Mouse (Mus musculus) midbrain, embryonic 16.5 days (tissue): Measurements from ENCODE around the gene Gm20388. TPM values are rescaled to one million over a fixed set of nuclear protein-coding genes. Genes with fewer than 3 reads are reported as not detected.
"Not testable (repeated sequence)": the region's sequence is repeated elsewhere in the genome, so short reads cannot be mapped to it uniquely, and the experiment has no call there.

Experiments
- ATAC-seq: fragments of 200-750 bp; cut with Nextera tagmentation; 2 replicates; pipeline ENCODE4 v1.8.0; 2017; ENCODE audit warnings: moderate TSS enrichment
- H3K27ac ChIP-seq: fragments of 300-500 bp; sonication (generic); 2 replicates; pipeline ENCODE4 v1.5.1; 2014; ENCODE audit warnings: mild to moderate bottlenecking, low read length, mixed read lengths
- H3K27me3 ChIP-seq: fragments of 300-500 bp; sonication (generic); 2 replicates; pipeline ENCODE4 v1.6.1; 2014; ENCODE audit warnings: low read depth, low read length, mixed read lengths; ENCODE audit not compliant: control insufficient read depth, insufficient read depth
- H3K36me3 ChIP-seq: fragments of 300-500 bp; sonication (generic); 2 replicates; pipeline ENCODE4 v1.6.1; 2014; ENCODE audit warnings: mild to moderate bottlenecking, low read length, moderate library complexity, mixed read lengths; ENCODE audit not compliant: control insufficient read depth, insufficient read depth
- H3K4me1 ChIP-seq: fragments of 300-500 bp; sonication (generic); 2 replicates; pipeline ENCODE4 v1.6.1; 2014; ENCODE audit warnings: mild to moderate bottlenecking, low read length, mixed read lengths; ENCODE audit not compliant: control insufficient read depth, insufficient read depth
- H3K4me2 ChIP-seq: fragments of 300-500 bp; sonication (generic); 2 replicates; pipeline ENCODE4 v1.6.1; 2014; ENCODE audit warnings: mild to moderate bottlenecking, low read length, mixed read lengths
- H3K4me3 ChIP-seq: fragments of 300-500 bp; sonication (generic); 2 replicates; pipeline ENCODE4 v1.5.1; 2014; ENCODE audit warnings: low read depth, mild to moderate bottlenecking, low read length, moderate library complexity, mixed read lengths
- H3K9ac ChIP-seq: fragments of 300-500 bp; sonication (generic); 2 replicates; pipeline ENCODE4 v1.6.1; 2014; ENCODE audit warnings: low read depth, low read length, mixed read lengths
- H3K9me3 ChIP-seq: fragments of 300-500 bp; sonication (generic); replicated peaks from 2 replicates; pipeline ENCODE4 v1.6.1; 2014; ENCODE audit warnings: mild to moderate bottlenecking, low read length, mixed read lengths; ENCODE audit not compliant: control insufficient read depth, poor library complexity, severe bottlenecking
- WGBS: fragments of 180-500 bp; shearing (Covaris S2); extraction: QIAGEN DNeasy Blood & Tissue Kit; methylation state at CpG from one replicate; pipeline ENCODE4 v1.1.7; 2014; 5-methylcytosine and 5-hydroxymethylcytosine counted together
- polyA plus RNA-seq: library from polyadenylated mRNA; unstranded; fragments of >200 nt; fragmentation: Nextera tagmentation; extraction: Ambion mirVana; gene quantifications from 2 replicates; pipeline ENCODE4 v1.2.1, GENCODE M21; 2015

Gene Gm20388
- polyA plus RNA-seq, 1 experiment from 2014 or later = 7.5 TPM

DNA sequence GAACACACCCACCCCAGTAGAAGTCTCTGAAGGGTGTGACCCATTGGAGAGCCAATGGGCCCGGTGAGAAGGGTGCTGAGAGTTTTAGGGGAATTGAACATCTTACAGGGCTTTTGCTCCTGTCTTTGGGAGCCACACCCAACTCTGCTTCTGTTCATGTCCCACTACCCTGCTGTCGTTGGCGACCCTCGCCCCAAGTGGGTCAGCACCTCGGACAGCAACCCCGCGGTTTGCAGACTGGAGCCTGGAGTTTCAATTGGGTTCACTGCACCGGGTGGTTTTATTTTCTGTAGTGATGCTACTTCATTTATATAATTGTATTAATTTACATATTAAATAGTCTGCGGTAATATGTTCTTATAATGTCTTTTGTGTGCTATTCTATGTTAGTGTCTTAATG, 3503.6 kb downstream of the Gm20388 start:
- WGBS = 7% methylated on average over 9 of the region's 9 CpGs
- Histone ChIP-seq H3K36me3 (peaks cover 10% of the 10 kb centered on the region), H3K27ac (peak overlapping the region; percentile 99), H3K4me2 (peak overlapping the region; percentile 99), H3K27me3 (no peaks in the 10 kb centered on the region), H3K9me3 (no peaks in the 10 kb centered on the region), H3K4me3 (peak overlapping the region; percentile 93), H3K9ac (peak overlapping the region; percentile 100), H3K4me1 (peaks cover 34% of the 10 kb centered on the region)
- no peak for ATAC-seq

DNA sequence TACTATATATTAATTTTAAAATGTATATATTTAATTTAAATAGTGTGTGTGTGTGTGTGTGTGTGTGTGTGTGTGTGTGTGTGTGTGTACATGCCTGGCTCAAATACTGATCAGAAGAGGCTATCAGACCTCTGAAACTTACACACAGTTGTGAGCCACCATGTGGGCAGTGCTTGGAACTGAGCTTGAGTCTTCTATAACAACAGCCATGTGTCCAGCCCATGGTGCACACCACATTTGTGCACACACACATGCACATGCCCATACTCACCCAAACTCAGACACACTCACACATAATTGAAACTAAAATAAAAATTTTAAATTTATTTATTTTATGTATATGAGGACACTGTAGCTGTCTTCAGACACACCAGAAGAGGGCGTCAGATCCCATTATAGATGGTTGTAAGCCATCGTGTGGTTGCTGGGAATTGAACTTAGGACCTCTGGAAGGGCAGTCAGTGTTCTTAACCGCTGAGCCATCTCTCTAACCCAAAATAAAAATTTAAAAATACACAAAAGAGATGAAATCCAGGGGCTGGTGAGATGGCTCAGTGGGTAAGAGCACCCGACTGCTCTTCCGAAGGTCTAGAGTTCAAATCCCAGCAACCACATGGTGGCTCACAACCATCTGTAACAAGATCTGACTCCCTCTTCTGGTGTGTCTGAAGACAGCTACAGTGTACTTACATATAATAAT, 3504.5 kb downstream of the Gm20388 start:
- Histone ChIP-seq H3K4me2 (peak overlapping the region; percentile 99), H3K36me3 (peaks cover 16% of the 10 kb centered on the region), H3K4me3 (peak overlapping the region; percentile 93), H3K4me1 (peaks cover 26% of the 10 kb centered on the region)
- not testable (repeated sequence) for ATAC-seq, H3K9ac ChIP-seq, H3K27me3 ChIP-seq, H3K27ac ChIP-seq, H3K9me3 ChIP-seq
- WGBS = 78% methylated on average over 5 of the region's 5 CpGs

DNA sequence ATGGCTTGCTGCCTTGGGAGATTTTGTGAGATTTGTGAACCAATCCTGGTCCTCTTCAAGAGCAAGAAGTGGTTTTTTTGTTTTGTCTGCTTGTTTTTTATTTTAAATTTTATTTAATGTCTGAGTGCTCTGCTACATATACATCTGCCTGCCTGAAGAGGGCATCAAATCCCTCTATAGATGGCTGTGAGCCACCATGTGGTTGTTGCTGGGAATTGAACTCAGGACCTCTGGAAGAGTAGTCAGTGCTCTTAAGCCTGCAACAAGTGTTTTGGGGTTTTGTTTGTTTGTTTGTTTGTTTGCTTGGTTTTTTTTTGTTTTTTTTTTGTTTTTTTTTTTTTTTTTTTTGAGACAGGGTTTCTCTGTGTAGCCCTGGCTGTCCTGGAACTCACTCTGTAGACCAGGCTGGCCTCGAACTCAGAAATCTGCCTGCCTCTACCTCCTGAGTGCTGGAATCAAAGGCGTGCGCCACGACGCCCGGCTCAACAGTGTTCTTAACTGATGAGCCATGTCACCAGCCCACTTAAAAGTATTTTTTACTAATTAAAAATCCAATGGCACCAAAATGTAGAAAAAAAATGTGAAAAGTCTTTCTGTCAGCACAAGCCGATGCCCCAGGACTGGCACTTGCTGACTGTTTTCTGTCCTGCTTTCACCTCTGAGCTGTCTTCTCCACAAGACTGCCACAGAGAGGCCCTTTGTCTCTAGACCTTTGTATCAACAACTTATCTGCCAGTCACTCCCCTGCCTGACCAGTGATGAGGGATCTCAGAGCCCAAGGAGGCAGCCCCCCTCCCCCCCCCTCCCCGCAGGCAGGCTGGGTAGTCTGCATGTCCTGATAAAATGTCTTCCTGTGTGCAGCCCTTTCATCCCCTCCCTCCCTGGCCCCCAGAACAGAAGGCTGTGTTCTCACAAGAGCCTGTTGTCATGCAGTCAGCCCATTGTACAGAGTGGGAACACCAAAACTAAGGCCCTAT, 3505.6 kb downstream of the Gm20388 start:
- WGBS = 86% methylated on average over 8 of the region's 8 CpGs
- H3K4me1 ChIP-seq = peaks cover 26% of the 10 kb centered on the region
- no peak overlapping the region for H3K27ac ChIP-seq
- H3K36me3 ChIP-seq = peaks cover 24% of the 10 kb centered on the region
- H3K27me3 ChIP-seq = no peaks in the 10 kb centered on the region
- peak overlapping the region; percentile 99 for H3K4me2 ChIP-seq
- H3K9me3 ChIP-seq = no peaks in the 10 kb centered on the region
- H3K4me3 ChIP-seq = peak overlapping the region; percentile 18; the same call in 1 of the 2 replicates
- no peak for ATAC-seq
- H3K9ac ChIP-seq = 0 out of 2 replicates have a peak overlapping the region, but pooled peaks have one; percentile 17

DNA sequence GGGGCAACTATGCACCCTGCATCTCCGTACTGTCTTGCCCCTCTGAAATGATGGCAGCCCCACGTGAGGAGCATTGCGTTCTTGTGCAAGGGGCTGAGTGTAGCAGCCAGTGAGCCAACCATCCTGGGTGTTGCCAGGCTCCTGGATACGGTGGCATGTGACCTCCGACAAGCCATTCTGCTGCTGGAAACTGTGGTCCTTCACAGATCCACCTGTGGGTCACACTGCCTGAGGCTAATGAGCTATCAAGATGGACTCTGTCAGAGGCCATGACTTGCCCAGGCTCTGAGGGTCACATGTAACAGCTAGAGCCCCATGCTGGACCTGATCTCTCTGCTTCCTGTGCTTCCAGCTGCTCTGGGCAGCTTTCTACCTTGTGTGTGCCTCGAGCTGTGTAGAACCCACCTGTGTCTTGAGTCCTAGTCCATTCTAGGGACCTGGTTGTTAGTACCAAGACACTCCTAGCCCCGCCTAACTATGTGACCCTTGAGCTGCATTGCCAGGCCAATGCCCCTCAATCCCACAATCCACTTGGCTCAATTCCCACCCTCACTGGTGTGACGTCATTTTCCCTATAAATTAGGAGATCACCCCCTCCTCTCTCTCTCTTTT, 3506.4 kb downstream of the Gm20388 start:
- H3K9me3 ChIP-seq = no peaks in the 10 kb centered on the region
- peaks cover 26% of the 10 kb centered on the region for H3K4me1 ChIP-seq
- peak overlapping the region; percentile 99 for H3K4me2 ChIP-seq
- H3K4me3 ChIP-seq = no peak overlapping the region
- 76% methylated on average over 8 of the region's 8 CpGs for WGBS
- H3K27ac ChIP-seq = no peak overlapping the region
- H3K9ac ChIP-seq = 0 out of 2 replicates have a peak overlapping the region, but pooled peaks have one; percentile 17
- peaks cover 29% of the 10 kb centered on the region for H3K36me3 ChIP-seq
- no peak for ATAC-seq
- no peaks in the 10 kb centered on the region for H3K27me3 ChIP-seq

DNA sequence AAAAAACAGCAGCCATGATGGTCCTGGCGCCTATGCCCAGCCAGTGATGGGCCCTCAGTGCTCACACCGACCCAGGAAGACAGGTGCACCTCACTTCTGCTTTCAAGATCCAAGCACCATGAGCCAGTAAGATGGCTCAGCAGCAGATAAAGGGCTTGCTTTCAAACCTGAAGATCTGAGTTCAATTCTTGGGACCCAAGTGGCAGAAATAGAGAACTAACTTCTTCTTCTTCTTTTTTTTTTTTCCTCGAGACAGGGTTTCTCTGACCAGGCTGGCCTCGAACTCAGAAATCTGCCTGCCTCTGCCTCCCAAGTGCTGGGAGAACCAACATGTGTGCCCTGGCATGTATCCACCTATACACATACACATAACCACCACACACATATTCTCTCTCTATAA, 3509.1 kb downstream of the Gm20388 start:
- ATAC-seq = no peak
- no peak overlapping the region for H3K4me3 ChIP-seq
- no peak overlapping the region for H3K27ac ChIP-seq
- peaks cover 29% of the 10 kb centered on the region for H3K36me3 ChIP-seq
- H3K9ac ChIP-seq = no peak overlapping the region
- no peaks in the 10 kb centered on the region for H3K9me3 ChIP-seq
- H3K27me3 ChIP-seq = no peaks in the 10 kb centered on the region
- WGBS = 98% methylated on average over 4 of the region's 4 CpGs
- peaks cover 31% of the 10 kb centered on the region for H3K4me1 ChIP-seq
- no peak overlapping the region for H3K4me2 ChIP-seq

DNA sequence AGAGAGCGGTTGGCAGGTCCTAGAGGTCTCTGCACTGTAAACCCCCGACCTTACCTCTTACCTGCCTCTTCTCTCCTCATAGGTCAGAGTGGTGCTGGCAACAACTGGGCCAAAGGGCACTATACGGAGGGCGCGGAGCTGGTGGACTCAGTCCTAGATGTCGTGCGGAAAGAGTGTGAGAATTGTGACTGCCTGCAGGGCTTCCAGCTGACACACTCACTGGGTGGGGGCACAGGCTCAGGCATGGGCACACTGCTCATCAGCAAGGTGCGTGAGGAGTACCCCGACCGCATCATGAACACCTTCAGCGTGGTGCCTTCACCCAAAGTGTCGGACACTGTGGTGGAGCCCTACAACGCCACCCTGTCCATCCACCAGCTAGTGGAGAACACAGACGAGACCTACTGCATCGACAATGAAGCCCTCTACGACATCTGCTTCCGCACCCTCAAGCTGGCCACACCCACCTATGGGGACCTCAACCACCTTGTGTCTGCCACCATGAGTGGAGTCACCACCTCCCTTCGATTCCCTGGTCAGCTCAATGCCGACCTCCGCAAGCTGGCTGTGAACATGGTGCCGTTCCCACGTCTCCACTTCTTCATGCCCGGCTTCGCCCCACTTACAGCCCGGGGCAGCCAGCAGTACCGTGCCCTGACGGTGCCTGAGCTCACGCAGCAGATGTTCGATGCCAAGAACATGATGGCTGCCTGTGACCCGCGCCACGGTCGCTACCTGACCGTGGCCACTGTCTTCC, 3510.1 kb downstream of the Gm20388 start:
- peaks cover 26% of the 10 kb centered on the region for H3K4me1 ChIP-seq
- no peak for ATAC-seq
- no peaks in the 10 kb centered on the region for H3K9me3 ChIP-seq
- 93% methylated on average over 34 of the region's 34 CpGs for WGBS
- H3K36me3 ChIP-seq = peaks cover 29% of the 10 kb centered on the region
- H3K4me2 ChIP-seq = no peak overlapping the region
- no peaks in the 10 kb centered on the region for H3K27me3 ChIP-seq
- H3K27ac ChIP-seq = no peak overlapping the region
- H3K9ac ChIP-seq = no peak overlapping the region
- no peak overlapping the region for H3K4me3 ChIP-seq

DNA sequence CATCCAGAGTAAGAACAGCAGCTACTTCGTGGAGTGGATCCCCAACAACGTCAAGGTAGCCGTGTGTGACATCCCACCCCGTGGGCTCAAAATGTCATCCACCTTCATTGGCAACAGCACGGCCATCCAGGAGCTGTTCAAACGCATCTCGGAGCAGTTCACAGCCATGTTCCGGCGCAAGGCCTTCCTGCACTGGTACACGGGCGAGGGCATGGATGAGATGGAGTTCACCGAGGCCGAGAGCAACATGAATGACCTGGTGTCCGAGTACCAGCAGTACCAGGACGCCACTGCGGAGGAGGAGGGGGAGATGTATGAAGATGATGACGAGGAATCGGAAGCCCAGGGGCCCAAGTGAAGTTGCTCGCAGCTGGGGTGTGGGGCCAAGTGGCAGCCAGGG, 3510.7 kb downstream of the Gm20388 start:
- Histone ChIP-seq H3K4me1 (peaks cover 21% of the 10 kb centered on the region), H3K27ac (no peak overlapping the region), H3K9ac (no peak overlapping the region), H3K27me3 (no peaks in the 10 kb centered on the region), H3K4me2 (no peak overlapping the region), H3K4me3 (no peak overlapping the region), H3K36me3 (peaks cover 29% of the 10 kb centered on the region), H3K9me3 (no peaks in the 10 kb centered on the region; the same call in 1 of the 2 replicates)
- ATAC-seq = no peak
- WGBS = 91% methylated on average over 19 of the region's 19 CpGs

DNA sequence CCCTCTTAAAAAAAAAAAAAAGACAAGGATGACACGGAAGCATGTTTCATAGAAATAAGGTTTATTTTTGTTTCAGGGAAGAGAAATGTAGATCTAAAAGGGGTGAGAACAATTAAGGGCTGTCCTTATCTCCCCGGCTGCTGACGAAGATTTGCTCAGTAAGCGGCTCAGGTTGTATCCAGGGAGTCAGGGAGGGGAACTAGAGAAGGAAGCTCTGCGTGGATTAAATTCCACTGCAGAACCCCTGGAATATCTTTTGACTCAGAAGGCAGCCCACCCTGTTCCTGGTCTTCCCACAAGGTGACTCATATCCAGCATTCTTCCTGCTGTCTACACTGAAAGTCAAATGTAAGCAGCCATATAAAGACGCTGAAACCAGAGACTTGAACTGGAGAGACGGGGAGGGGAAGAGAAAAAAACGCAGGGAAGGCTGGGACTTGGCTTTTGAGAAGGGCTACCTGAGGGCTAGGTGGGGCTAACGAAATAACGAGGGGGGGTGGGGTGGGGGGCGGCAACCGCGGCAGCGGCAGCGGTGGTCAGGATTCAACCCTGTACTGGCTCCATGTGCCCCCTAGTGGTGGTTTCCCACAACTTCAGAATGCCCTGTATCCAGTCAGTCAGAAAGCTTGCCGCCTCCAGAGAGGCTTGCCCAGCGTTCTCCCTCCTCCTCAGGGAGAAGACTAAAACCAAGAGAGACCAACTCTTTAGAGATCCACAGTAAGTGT, 3511.6 kb downstream of the Gm20388 start:
- Histone ChIP-seq H3K9ac (no peak overlapping the region), H3K4me3 (no peak overlapping the region), H3K4me1 (peaks cover 12% of the 10 kb centered on the region), H3K27me3 (no peaks in the 10 kb centered on the region), H3K27ac (no peak overlapping the region; the same call in 1 of the 2 replicates), H3K9me3 (peaks cover 2% of the 10 kb centered on the region), H3K36me3 (peaks cover 29% of the 10 kb centered on the region), H3K4me2 (peak overlapping the region; percentile 32; the same call in 1 of the 2 replicates)
- WGBS = 17% methylated on average over 17 of the region's 17 CpGs
- peak; percentile 46 for ATAC-seq
